Mouse (Mus musculus) embryonic facial prominence, embryonic 12.5 days (tissue): ENCODE data around the gene Rnd2. TPM values are rescaled to one million over a fixed set of nuclear protein-coding genes. Genes with fewer than 3 reads are reported as not detected.
"Not testable (repeated sequence)": the region's sequence is repeated elsewhere in the genome, so short reads cannot be mapped to it uniquely, and the experiment has no call there.

Experiments
- ATAC-seq: fragments of 200-750 bp; cut with Nextera tagmentation; 2 replicates; pipeline ENCODE4 v1.8.0; 2017; ENCODE audit not compliant: insufficient number of reproducible peaks, insufficient read depth, low FRiP score, low TSS enrichment
- H3K27ac ChIP-seq: fragments of 300-500 bp; sonication (generic); 2 replicates; pipeline ENCODE4 v1.5.1; 2016; ENCODE audit warnings: mild to moderate bottlenecking
- H3K27me3 ChIP-seq: fragments of 300-500 bp; sonication (generic); 2 replicates; pipeline ENCODE4 v1.6.1; 2016; ENCODE audit warnings: mild to moderate bottlenecking, moderate library complexity
- H3K36me3 ChIP-seq: fragments of 300-500 bp; sonication (generic); 2 replicates; pipeline ENCODE4 v1.6.1; 2016; ENCODE audit warnings: mild to moderate bottlenecking
- H3K4me1 ChIP-seq: fragments of 300-500 bp; sonication (generic); 2 replicates; pipeline ENCODE4 v1.6.1; 2016
- H3K4me2 ChIP-seq: fragments of 300-500 bp; sonication (generic); replicated peaks from 2 replicates; pipeline ENCODE4 v1.6.1; 2016; ENCODE audit warnings: mild to moderate bottlenecking, moderate library complexity
- H3K4me3 ChIP-seq: fragments of 300-500 bp; sonication (generic); 2 replicates; pipeline ENCODE4 v1.5.1; 2016; ENCODE audit warnings: mild to moderate bottlenecking
- H3K9ac ChIP-seq: fragments of 300-500 bp; sonication (generic); 2 replicates; pipeline ENCODE4 v1.6.1; 2016; ENCODE audit warnings: mild to moderate bottlenecking, moderate library complexity
- H3K9me3 ChIP-seq: fragments of 300-500 bp; sonication (generic); 2 replicates; pipeline ENCODE4 v1.6.1; 2016; ENCODE audit warnings: mild to moderate bottlenecking, moderate library complexity
- WGBS: fragments of 180-500 bp; shearing (Covaris S2); methylation state at CpG from one replicate; pipeline ENCODE4 v1.1.7; 2016; 5-methylcytosine and 5-hydroxymethylcytosine counted together
- polyA plus RNA-seq: library from polyadenylated mRNA; unstranded; fragments of >200 nt; fragmentation: Nextera tagmentation; extraction: Ambion mirVana; gene quantifications from 2 replicates; pipeline ENCODE4 v1.2.1, GENCODE M21; 2016

The Rnd2 gene
- polyA plus RNA-seq, 1 experiment from 2014 or later = 15.2 TPM

GRCm38 (mm10) chr11:101472336-101472735 lies 7.5 kb downstream of the Rnd2 start:
- no peak for ATAC-seq
- WGBS = 36% methylated on average over 7 of the region's 7 CpGs
- 0 out of 2 replicates have a peak, but pooled peaks cover 3% of the 10 kb centered on the region for H3K4me1 ChIP-seq

GRCm38 (mm10) chr11:101473686-101474085 lies 8.9 kb downstream of the Rnd2 start:
- H3K9me3 ChIP-seq, H3K27ac ChIP-seq, H3K9ac ChIP-seq, H3K36me3 ChIP-seq, H3K4me1 ChIP-seq, H3K4me2 ChIP-seq, ATAC-seq, H3K4me3 ChIP-seq: not testable (repeated sequence)
- peaks cover 10% of the 10 kb centered on the region; the same call in 1 of the 2 replicates for H3K27me3 ChIP-seq
- 72% methylated on average over 1 of the region's 1 CpGs for WGBS

More at GRCm38 (mm10) chr11:101472336-101472735, 7.5 kb downstream of the Rnd2 start:
- Histone ChIP-seq H3K27me3 (peaks cover 10% of the 10 kb centered on the region; the same call in 1 of the 2 replicates), H3K4me3 (no peak overlapping the region), H3K9ac (no peak overlapping the region), H3K27ac (no peak overlapping the region), H3K36me3 (no peaks in the 10 kb centered on the region), H3K9me3 (no peaks in the 10 kb centered on the region), H3K4me2 (no peak overlapping the region)

GRCm38 (mm10) chr11:101474298-101474697 lies 9.5 kb downstream of the Rnd2 start:
- H3K36me3 ChIP-seq = no peaks in the 10 kb centered on the region
- WGBS = 89% methylated on average over 5 of the region's 5 CpGs
- peaks cover 14% of the 10 kb centered on the region; the same call in 1 of the 2 replicates for H3K27me3 ChIP-seq
- H3K9ac ChIP-seq = no peak overlapping the region
- peaks cover 4% of the 10 kb centered on the region for H3K4me1 ChIP-seq
- no peak overlapping the region for H3K4me2 ChIP-seq
- no peak for ATAC-seq
- no peak overlapping the region for H3K4me3 ChIP-seq
- no peak overlapping the region for H3K27ac ChIP-seq
- H3K9me3 ChIP-seq = no peaks in the 10 kb centered on the region

DNA sequence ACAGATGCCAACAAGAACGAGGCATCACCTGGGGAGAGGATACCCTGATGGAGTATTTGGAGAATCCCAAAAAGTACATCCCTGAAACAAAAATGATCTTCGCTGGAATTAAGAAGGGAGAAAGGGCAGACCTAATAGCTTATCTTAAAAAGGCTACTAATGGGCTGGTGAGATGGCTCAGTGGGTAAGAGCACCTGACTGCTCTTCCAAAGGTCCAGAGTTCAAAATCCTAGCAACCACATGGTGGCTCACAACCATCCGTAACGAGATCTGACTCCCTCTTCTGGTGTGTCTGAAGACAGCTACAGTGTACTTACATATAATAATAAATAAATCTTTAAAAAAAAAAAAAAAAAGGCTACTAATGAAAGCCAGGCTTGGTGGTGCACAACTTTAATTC lies 11.6 kb downstream of the Rnd2 start:
- H3K36me3 ChIP-seq, H3K9ac ChIP-seq, ATAC-seq, H3K4me2 ChIP-seq, H3K27ac ChIP-seq, H3K4me3 ChIP-seq, H3K4me1 ChIP-seq, H3K27me3 ChIP-seq, H3K9me3 ChIP-seq: not testable (repeated sequence)
- WGBS = 87% methylated on average over 4 of the region's 4 CpGs

DNA sequence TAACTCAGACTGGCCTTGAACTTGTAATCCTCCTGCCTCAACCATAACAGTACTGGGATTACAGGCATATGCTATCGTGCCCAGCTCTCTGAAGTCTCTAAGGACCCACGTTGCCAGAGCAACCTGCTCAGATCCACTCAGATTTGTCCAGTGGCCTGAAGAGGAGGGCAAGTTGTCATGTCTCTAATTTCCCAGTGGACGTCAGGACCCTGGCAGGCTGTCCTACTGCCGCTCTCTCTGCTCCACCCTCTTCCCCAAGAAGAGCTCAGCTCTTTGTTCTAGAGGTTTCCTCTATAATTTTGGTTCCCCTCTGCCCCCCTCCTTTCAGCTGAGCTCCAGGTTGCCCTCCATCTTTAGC lies 12.4 kb downstream of the Rnd2 start:
- no peak overlapping the region for H3K27ac ChIP-seq
- no peaks in the 10 kb centered on the region for H3K36me3 ChIP-seq
- peaks cover 8% of the 10 kb centered on the region for H3K4me1 ChIP-seq
- H3K27me3 ChIP-seq = 0 out of 2 replicates have a peak, but pooled peaks cover 4% of the 10 kb centered on the region
- ATAC-seq = no peak
- no peaks in the 10 kb centered on the region for H3K9me3 ChIP-seq
- no peak overlapping the region for H3K9ac ChIP-seq
- WGBS = 35% methylated on average over 4 of the region's 4 CpGs
- no peak overlapping the region for H3K4me2 ChIP-seq
- no peak overlapping the region for H3K4me3 ChIP-seq

DNA sequence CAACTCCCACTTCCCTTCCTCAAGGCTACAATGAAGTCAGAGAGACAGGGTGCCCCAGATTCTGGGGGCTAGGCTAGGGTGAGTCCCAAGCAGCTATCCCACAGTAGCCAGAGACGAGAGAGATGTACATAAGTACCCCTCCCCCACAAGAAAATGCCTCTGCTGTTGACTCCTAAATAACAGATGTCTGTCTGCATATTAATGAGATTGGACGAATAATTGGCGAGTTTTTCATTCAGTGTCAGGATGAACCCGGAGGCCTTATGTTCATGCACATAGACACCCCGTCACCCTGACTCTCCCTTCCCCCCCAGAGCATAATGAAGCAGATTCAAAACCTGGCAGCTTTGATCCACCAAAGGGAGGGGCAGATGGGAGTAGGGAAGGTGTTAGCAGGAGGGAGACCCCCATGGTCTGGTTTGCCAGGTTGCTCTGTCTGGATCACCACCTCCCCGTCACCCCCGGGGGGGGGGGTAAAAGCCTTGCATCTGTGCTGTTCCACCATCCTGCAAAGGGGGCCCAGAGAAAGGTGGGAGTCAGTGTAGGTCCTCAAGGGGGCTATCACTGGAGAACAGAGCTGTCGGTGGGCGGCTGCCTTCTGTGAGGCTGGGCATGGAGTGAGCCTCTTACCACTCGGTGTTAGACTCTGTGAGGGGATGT lies 12.9 kb downstream of the Rnd2 start:
- WGBS = 55% methylated on average over 10 of the region's 10 CpGs
- Histone ChIP-seq H3K36me3 (no peaks in the 10 kb centered on the region), H3K27ac (no peak overlapping the region), H3K27me3 (0 out of 2 replicates have a peak, but pooled peaks cover 4% of the 10 kb centered on the region), H3K4me2 (no peak overlapping the region), H3K4me1 (peaks cover 8% of the 10 kb centered on the region), H3K4me3 (no peak overlapping the region), H3K9me3 (no peaks in the 10 kb centered on the region), H3K9ac (no peak overlapping the region)
- ATAC-seq = no peak

DNA sequence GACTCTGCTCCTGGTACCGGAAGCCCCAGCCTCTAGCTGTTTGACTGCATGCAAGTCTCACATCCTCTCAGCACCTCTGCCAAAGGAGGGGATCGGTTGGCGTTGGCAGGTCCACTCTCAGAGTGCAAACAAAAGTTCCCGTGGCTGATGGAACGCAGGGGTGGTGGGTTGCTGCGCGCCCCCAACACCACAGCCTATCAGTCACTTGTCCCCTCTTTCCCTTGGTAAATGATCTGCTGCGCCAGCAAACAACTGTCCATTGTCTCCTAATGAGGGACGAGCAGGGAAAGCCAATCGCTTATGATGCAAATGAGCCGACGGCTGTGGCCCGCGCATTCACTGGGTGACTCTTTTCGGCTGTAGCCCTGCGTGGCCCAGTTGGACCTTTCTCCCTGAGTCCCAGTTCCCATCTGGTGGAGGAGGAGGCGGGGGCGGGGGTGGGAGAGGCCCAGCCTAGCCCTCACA lies 14.4 kb downstream of the Rnd2 start:
- H3K9me3 ChIP-seq = no peaks in the 10 kb centered on the region
- H3K4me2 ChIP-seq = peak overlapping the region; percentile 41
- H3K27ac ChIP-seq = no peak overlapping the region
- H3K4me3 ChIP-seq = 0 out of 2 replicates have a peak overlapping the region, but pooled peaks have one; percentile 12
- no peak overlapping the region for H3K9ac ChIP-seq
- H3K4me1 ChIP-seq = peaks cover 8% of the 10 kb centered on the region
- ATAC-seq = no peak
- 0 out of 2 replicates have a peak, but pooled peaks cover 4% of the 10 kb centered on the region for H3K27me3 ChIP-seq
- H3K36me3 ChIP-seq = no peaks in the 10 kb centered on the region
- WGBS = 8% methylated on average over 18 of the region's 18 CpGs

GRCm38 (mm10) chr11:101480912-101481311 lies 16.1 kb downstream of the Rnd2 start:
- H3K4me2 ChIP-seq = no peak overlapping the region
- no peak overlapping the region for H3K27ac ChIP-seq
- 55% methylated on average over 6 of the region's 6 CpGs for WGBS
- no peaks in the 10 kb centered on the region for H3K9me3 ChIP-seq
- H3K4me3 ChIP-seq = no peak overlapping the region
- no peaks in the 10 kb centered on the region for H3K36me3 ChIP-seq
- no peak for ATAC-seq
- 0 out of 2 replicates have a peak, but pooled peaks cover 4% of the 10 kb centered on the region for H3K27me3 ChIP-seq
- H3K9ac ChIP-seq = no peak overlapping the region
- peaks cover 8% of the 10 kb centered on the region for H3K4me1 ChIP-seq

DNA sequence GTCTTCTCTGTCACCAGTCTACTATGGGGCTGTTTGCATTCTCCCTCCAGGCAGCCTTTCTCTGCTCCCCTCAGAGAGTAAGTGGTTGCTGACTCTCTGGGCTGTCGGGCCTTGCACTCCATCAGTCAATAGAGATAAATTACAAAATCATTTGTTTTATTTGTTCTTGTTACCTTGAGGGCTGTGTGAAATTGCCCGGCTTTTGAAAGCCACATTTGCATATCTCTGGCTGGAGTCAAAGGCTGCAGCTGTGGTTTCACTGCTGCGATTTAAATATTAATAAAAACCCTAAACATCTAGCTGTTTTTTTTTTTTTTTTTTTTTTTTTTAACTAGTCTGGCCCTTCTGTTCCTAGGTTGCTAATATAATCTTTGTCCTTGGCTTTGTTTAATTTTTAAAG lies 19.0 kb downstream of the Rnd2 start:
- 62% methylated on average over 3 of the region's 3 CpGs for WGBS

GRCm38 (mm10) chr11:101484245-101484644 lies 19.4 kb downstream of the Rnd2 start:
- H3K27ac ChIP-seq = no peak overlapping the region
- 80% methylated on average over 6 of the region's 6 CpGs for WGBS

More for the DNA sequence above, 19.0 kb downstream of the Rnd2 start:
- Histone ChIP-seq H3K9me3 (no peaks in the 10 kb centered on the region), H3K9ac (no peak overlapping the region), H3K27me3 (0 out of 2 replicates have a peak, but pooled peaks cover 4% of the 10 kb centered on the region), H3K36me3 (peaks cover 8% of the 10 kb centered on the region; the same call in 1 of the 2 replicates), H3K4me2 (no peak overlapping the region), H3K4me1 (peaks cover 8% of the 10 kb centered on the region), H3K4me3 (no peak overlapping the region), H3K27ac (no peak overlapping the region)
- ATAC-seq = no peak

GRCm38 (mm10) chr11:101484814-101485213 lies 20.0 kb downstream of the Rnd2 start:
- ATAC-seq = no peak
- H3K4me2 ChIP-seq = no peak overlapping the region
- H3K9me3 ChIP-seq = no peaks in the 10 kb centered on the region
- H3K4me1 ChIP-seq = no peaks in the 10 kb centered on the region
- no peak overlapping the region for H3K9ac ChIP-seq
- WGBS = 87% methylated on average over 7 of the region's 7 CpGs
- H3K4me3 ChIP-seq = no peak overlapping the region
- H3K27me3 ChIP-seq = no peaks in the 10 kb centered on the region
- H3K27ac ChIP-seq = no peak overlapping the region
- H3K36me3 ChIP-seq = peaks cover 15% of the 10 kb centered on the region; the same call in 1 of the 2 replicates

More at GRCm38 (mm10) chr11:101484245-101484644, 19.4 kb downstream of the Rnd2 start:
- peaks cover 10% of the 10 kb centered on the region; the same call in 1 of the 2 replicates for H3K36me3 ChIP-seq
- no peaks in the 10 kb centered on the region for H3K27me3 ChIP-seq
- H3K4me3 ChIP-seq = no peak overlapping the region
- no peak for ATAC-seq
- no peak overlapping the region for H3K9ac ChIP-seq
- no peak overlapping the region for H3K4me2 ChIP-seq
- no peaks in the 10 kb centered on the region for H3K9me3 ChIP-seq
- H3K4me1 ChIP-seq = peaks cover 4% of the 10 kb centered on the region; the same call in 1 of the 2 replicates

GRCm38 (mm10) chr11:101485509-101486028 lies 20.8 kb downstream of the Rnd2 start:
- Histone ChIP-seq H3K27ac (peak overlapping the region; percentile 17; the same call in 1 of the 2 replicates), H3K27me3 (no peaks in the 10 kb centered on the region), H3K9me3 (no peaks in the 10 kb centered on the region), H3K9ac (no peak overlapping the region), H3K36me3 (peaks cover 16% of the 10 kb centered on the region; the same call in 1 of the 2 replicates), H3K4me2 (no peak overlapping the region), H3K4me3 (no peak overlapping the region), H3K4me1 (no peaks in the 10 kb centered on the region)
- no peak for ATAC-seq
- 63% methylated on average over 6 of the region's 6 CpGs for WGBS
